Mouse (Mus musculus) forebrain, postnatal 0 days (tissue): ENCODE results near the gene Olfr573-ps1. TPM values are rescaled to one million over a fixed set of nuclear protein-coding genes. Genes with fewer than 3 reads are reported as not detected.
A peak's percentile ranks its signal among the peaks of the same experiment; 100 is the strongest.

Experiments
- ATAC-seq: fragments of 200-750 bp; cut with Nextera tagmentation; 2 replicates; pipeline ENCODE4 v1.8.0; 2017; ENCODE audit warnings: mild to moderate bottlenecking, moderate library complexity
- DNase-seq: peaks from one replicate; pipeline ENCODE4 v3.0.0-alpha.2; 2015
- H3K27ac ChIP-seq: fragments of 300-500 bp; sonication (generic); 2 replicates; pipeline ENCODE4 v1.5.1; 2014; ENCODE audit warnings: low read depth, mild to moderate bottlenecking, antibody characterized with exemption, low read length, moderate library complexity, mixed read lengths
- H3K27me3 ChIP-seq: fragments of 300-500 bp; sonication (generic); 2 replicates; pipeline ENCODE4 v1.6.1; 2014; ENCODE audit warnings: mild to moderate bottlenecking, low read length, mixed read lengths; ENCODE audit not compliant: insufficient read depth
- H3K36me3 ChIP-seq: fragments of 300-500 bp; sonication (generic); 2 replicates; pipeline ENCODE4 v1.6.1; 2014; ENCODE audit warnings: mild to moderate bottlenecking, moderate library complexity; ENCODE audit not compliant: insufficient read depth
- H3K4me1 ChIP-seq: fragments of 300-500 bp; sonication (generic); 2 replicates; pipeline ENCODE4 v1.6.1; 2014; ENCODE audit warnings: antibody characterized with exemption; ENCODE audit not compliant: insufficient read depth
- H3K4me2 ChIP-seq: fragments of 300-500 bp; sonication (generic); 2 replicates; pipeline ENCODE4 v1.6.1; 2014; ENCODE audit warnings: low read depth, mild to moderate bottlenecking, moderate library complexity
- H3K4me3 ChIP-seq: fragments of 300-500 bp; sonication (generic); 2 replicates; pipeline ENCODE4 v1.5.1; 2014; ENCODE audit warnings: low read depth, low read length, mixed read lengths
- H3K9ac ChIP-seq: fragments of 300-500 bp; sonication (generic); 2 replicates; pipeline ENCODE4 v1.6.1; 2014; ENCODE audit warnings: mild to moderate bottlenecking
- H3K9me3 ChIP-seq: fragments of 300-500 bp; sonication (generic); 2 replicates; pipeline ENCODE4 v1.6.1; 2016; ENCODE audit warnings: low read length
- CTCF ChIP-seq: sonication (generic); IDR thresholded peaks from 2 replicates; pipeline ENCODE4 v1.5.1; 2016; ENCODE audit warnings: antibody characterized with exemption, control low read depth, low read depth
- WGBS: fragments of 180-500 bp; shearing (Covaris S2); extraction: QIAGEN DNeasy Blood & Tissue Kit; methylation state at CpG from one replicate; pipeline ENCODE4 v1.1.7; 2014; 5-methylcytosine and 5-hydroxymethylcytosine counted together
- polyA plus RNA-seq: library from polyadenylated mRNA; unstranded; fragments of >200 nt; fragmentation: Nextera tagmentation; extraction: Ambion mirVana; gene quantifications from 2 replicates; pipeline ENCODE4 v1.2.1, GENCODE M21; 2015
- total RNA-seq: library from RNA; depleted of rRNA; stranded (reverse); fragments of >200 nt; gene quantifications from 2 replicates; pipeline ENCODE4 v1.2.3, GENCODE M21; 2014

Olfr573-ps1 gene
- total and polyA plus RNA-seq, 2 experiments from 2014 or later: not detected

GRCm38 (mm10) chr7:102950732-102951131 is 8.4 kb upstream of the Olfr573-ps1 start:
- DNase-seq: no peak
- WGBS: 68% methylated on average over 1 of the region's 1 CpGs
- no peak for ATAC-seq

GRCm38 (mm10) chr7:102948167-102948566 is 5.8 kb upstream of the Olfr573-ps1 start, which contains the start of gene Olfr574:
Gene Olfr574 (plus strand): TSS chr7:102948467.
- ATAC-seq: no peak
- Histone ChIP-seq H3K9ac (no peak within 1 kb of the TSS), H3K4me2 (no peak within 1 kb of the TSS), H3K27me3 (no peaks in the 10 kb centered on the region), H3K36me3 (no peaks in the 10 kb centered on the region), H3K4me1 (no peaks in the 10 kb centered on the region), H3K9me3 (no peaks in the 10 kb centered on the region), H3K27ac (no peak within 1 kb of the TSS), H3K4me3 (no peak within 1 kb of the TSS)
- WGBS: 100% methylated on average over 1 of the region's 1 CpGs
- no peak for TF ChIP-seq CTCF
- no peak for DNase-seq

More at GRCm38 (mm10) chr7:102950732-102951131, 8.4 kb upstream of the Olfr573-ps1 start:
- Histone ChIP-seq H3K27ac (no peak overlapping the region), H3K27me3 (no peaks in the 10 kb centered on the region), H3K9me3 (no peaks in the 10 kb centered on the region), H3K9ac (no peak overlapping the region), H3K4me1 (no peaks in the 10 kb centered on the region), H3K4me2 (no peak overlapping the region), H3K36me3 (no peaks in the 10 kb centered on the region), H3K4me3 (no peak overlapping the region)
- TF ChIP-seq CTCF: no peak

GRCm38 (mm10) chr7:102943417-102943816 is 1.0 kb upstream of the Olfr573-ps1 start:
- no peak for ATAC-seq
- H3K4me2 ChIP-seq: no peak overlapping the region
- H3K9ac ChIP-seq: no peak overlapping the region
- no peak for TF ChIP-seq CTCF
- H3K27me3 ChIP-seq: no peaks in the 10 kb centered on the region
- no peak overlapping the region for H3K27ac ChIP-seq
- DNase-seq: no peak
- no peaks in the 10 kb centered on the region for H3K4me1 ChIP-seq
- H3K4me3 ChIP-seq: no peak overlapping the region
- WGBS: 92% methylated on average over 1 of the region's 1 CpGs
- H3K9me3 ChIP-seq: no peaks in the 10 kb centered on the region
- no peaks in the 10 kb centered on the region for H3K36me3 ChIP-seq

GRCm38 (mm10) chr7:102927105-102927504 is 15.3 kb downstream of the Olfr573-ps1 start:
- no peaks in the 10 kb centered on the region for H3K27me3 ChIP-seq
- H3K4me2 ChIP-seq: no peak overlapping the region
- H3K4me1 ChIP-seq: no peaks in the 10 kb centered on the region
- DNase-seq: no peak
- no peak overlapping the region for H3K9ac ChIP-seq
- WGBS: 70% methylated on average over 3 of the region's 3 CpGs
- H3K27ac ChIP-seq: no peak overlapping the region
- no peak for ATAC-seq
- no peak overlapping the region for H3K4me3 ChIP-seq
- no peaks in the 10 kb centered on the region for H3K9me3 ChIP-seq
- no peaks in the 10 kb centered on the region for H3K36me3 ChIP-seq
- no peak for TF ChIP-seq CTCF

GRCm38 (mm10) chr7:102924109-102924508 is 18.3 kb downstream of the Olfr573-ps1 start, which contains the start of gene Olfr572:
Gene Olfr572 (plus strand): TSS chr7:102924409.
- no peak for DNase-seq
- no peak within 1 kb of the TSS for H3K4me3 ChIP-seq
- H3K4me2 ChIP-seq: no peak within 1 kb of the TSS
- H3K9me3 ChIP-seq: no peaks in the 10 kb centered on the region
- no peak for ATAC-seq
- no peaks in the 10 kb centered on the region for H3K36me3 ChIP-seq
- TF ChIP-seq CTCF: no peak
- no peak within 1 kb of the TSS for H3K27ac ChIP-seq
- H3K9ac ChIP-seq: no peak within 1 kb of the TSS
- H3K27me3 ChIP-seq: no peaks in the 10 kb centered on the region
- no peaks in the 10 kb centered on the region for H3K4me1 ChIP-seq
- WGBS: 61% methylated on average over 1 of the region's 1 CpGs

- H3K27ac ChIP-seq: no peak overlapping the region
- no peaks in the 10 kb centered on the region for H3K4me1 ChIP-seq
- WGBS: 8% methylated on average over 1 of the region's 1 CpGs
- ATAC-seq: peak; percentile 74; the same call in 1 of the 2 replicates
- peak; percentile 81 for TF ChIP-seq CTCF
- no peaks in the 10 kb centered on the region for H3K36me3 ChIP-seq
- H3K27me3 ChIP-seq: no peaks in the 10 kb centered on the region
- no peak overlapping the region for H3K9ac ChIP-seq
- no peak overlapping the region for H3K4me2 ChIP-seq
- H3K9me3 ChIP-seq: no peaks in the 10 kb centered on the region
- no peak overlapping the region for H3K4me3 ChIP-seq
- DNase-seq: peak; percentile 76
Observed at GRCm38 (mm10) chr7:102919632-102920031, 22.7 kb downstream of the Olfr573-ps1 start.

GRCm38 (mm10) chr7:102917032-102917875 is 25.1 kb downstream of the Olfr573-ps1 start, which contains the start of gene Olfr571:
Gene Olfr571 (minus strand): TSS chr7:102917536.
- Histone ChIP-seq H3K4me2 (no peak within 1 kb of the TSS), H3K9ac (no peak within 1 kb of the TSS), H3K9me3 (no peaks in the 10 kb centered on the region), H3K36me3 (no peaks in the 10 kb centered on the region), H3K4me3 (no peak within 1 kb of the TSS), H3K4me1 (no peaks in the 10 kb centered on the region), H3K27me3 (no peaks in the 10 kb centered on the region), H3K27ac (no peak within 1 kb of the TSS)
- DNase-seq (no peak), ATAC-seq (no peak)
- TF ChIP-seq CTCF: no peak
- 66% methylated on average over 4 of the region's 4 CpGs for WGBS
